Mouse (Mus musculus) stomach, postnatal 0 days (tissue): Measurements from ENCODE around the gene Pde4b. TPM values are rescaled to one million over a fixed set of nuclear protein-coding genes. Genes with fewer than 3 reads are reported as not detected.

Experiments used
- ATAC-seq: fragments of 200-750 bp; cut with Nextera tagmentation; 2 replicates; pipeline ENCODE4 v1.8.0; 2017; ENCODE audit not compliant: low FRiP score, low TSS enrichment
- DNase-seq: peaks from one replicate; pipeline ENCODE4 v3.0.0-alpha.2; 2016; ENCODE audit warnings: low spot score
- H3K27ac ChIP-seq: fragments of 300-500 bp; sonication (generic); replicated peaks from 2 replicates; pipeline ENCODE4 v1.5.1; 2014; ENCODE audit warnings: mild to moderate bottlenecking, control low read depth
- H3K27me3 ChIP-seq: fragments of 300-500 bp; sonication (generic); 2 replicates; pipeline ENCODE4 v1.6.1; 2014; ENCODE audit warnings: low read length; ENCODE audit not compliant: control insufficient read depth, insufficient read depth
- H3K36me3 ChIP-seq: fragments of 300-500 bp; sonication (generic); 2 replicates; pipeline ENCODE4 v1.6.1; 2014; ENCODE audit warnings: low read length, mixed read lengths; ENCODE audit not compliant: control insufficient read depth, insufficient read depth
- H3K4me1 ChIP-seq: fragments of 300-500 bp; sonication (generic); replicated peaks from 2 replicates; pipeline ENCODE4 v1.6.1; 2014; ENCODE audit warnings: antibody characterized with exemption; ENCODE audit not compliant: control insufficient read depth, insufficient read depth
- H3K4me2 ChIP-seq: fragments of 300-500 bp; sonication (generic); replicated peaks from 2 replicates; pipeline ENCODE4 v1.6.1; 2014; ENCODE audit warnings: low read depth, mild to moderate bottlenecking, control low read depth, moderate library complexity
- H3K4me3 ChIP-seq: fragments of 300-500 bp; sonication (generic); 2 replicates; pipeline ENCODE4 v1.5.1; 2014; ENCODE audit warnings: low read depth, low read length, control low read depth
- H3K9ac ChIP-seq: fragments of 300-500 bp; sonication (generic); 2 replicates; pipeline ENCODE4 v1.6.1; 2014; ENCODE audit warnings: mild to moderate bottlenecking, low read length, control low read depth, mixed read lengths
- H3K9me3 ChIP-seq: fragments of 300-500 bp; sonication (generic); 2 replicates; pipeline ENCODE4 v1.6.1; 2016; ENCODE audit warnings: low read length; ENCODE audit not compliant: control insufficient read depth
- CTCF ChIP-seq: IDR thresholded peaks from 2 replicates; pipeline ENCODE4 v1.5.1; 2016; ENCODE audit warnings: antibody characterized with exemption, low read depth, mild to moderate bottlenecking, moderate library complexity
- EP300 ChIP-seq: optimal IDR thresholded peaks from 2 replicates; pipeline ENCODE3; 2016; ENCODE audit warnings: antibody characterized with exemption
- WGBS: fragments of 180-500 bp; shearing (Covaris S2); extraction: QIAGEN DNeasy Blood & Tissue Kit; methylation state at CpG from one replicate; pipeline ENCODE4 v1.1.7; 2014; 5-methylcytosine and 5-hydroxymethylcytosine counted together
- polyA plus RNA-seq: library from polyadenylated mRNA; unstranded; fragments of >200 nt; fragmentation: Nextera tagmentation; extraction: Ambion mirVana; gene quantifications from 2 replicates; pipeline ENCODE4 v1.2.1, GENCODE M21; 2015

The Pde4b gene
- polyA plus RNA-seq, 1 experiment from 2014 or later: 9.1 TPM

- Histone ChIP-seq H3K4me2 (no peak overlapping the region), H3K4me3 (no peak overlapping the region), H3K27me3 (no peaks in the 10 kb centered on the region), H3K9ac (no peak overlapping the region), H3K36me3 (no peaks in the 10 kb centered on the region), H3K9me3 (no peaks in the 10 kb centered on the region), H3K4me1 (no peaks in the 10 kb centered on the region), H3K27ac (no peak overlapping the region)
- ATAC-seq: no peak
- no peak for DNase-seq
- TF ChIP-seq EP300 (no peak), CTCF (no peak)
- 75% methylated on average over 5 of the region's 5 CpGs for WGBS
Measured at GRCm38 (mm10) chr4:102197707-102198106, 110.4 kb downstream of the Pde4b start.

- no peak overlapping the region for H3K4me3 ChIP-seq
- no peaks in the 10 kb centered on the region for H3K27me3 ChIP-seq
- 70% methylated on average over 2 of the region's 2 CpGs for WGBS
- no peak overlapping the region for H3K4me2 ChIP-seq
- TF ChIP-seq CTCF (no peak), EP300 (no peak)
- no peak for DNase-seq
- H3K36me3 ChIP-seq: no peaks in the 10 kb centered on the region
- no peak overlapping the region for H3K9ac ChIP-seq
- no peaks in the 10 kb centered on the region for H3K4me1 ChIP-seq
- H3K9me3 ChIP-seq: no peaks in the 10 kb centered on the region
- no peak overlapping the region for H3K27ac ChIP-seq
- ATAC-seq: no peak
Measured at GRCm38 (mm10) chr4:102209773-102210172, 122.4 kb downstream of the Pde4b start.

- Histone ChIP-seq H3K27ac (no peak overlapping the region), H3K9ac (no peak overlapping the region), H3K4me2 (no peak overlapping the region), H3K27me3 (no peaks in the 10 kb centered on the region), H3K36me3 (no peaks in the 10 kb centered on the region), H3K4me3 (no peak overlapping the region), H3K4me1 (no peaks in the 10 kb centered on the region), H3K9me3 (no peaks in the 10 kb centered on the region)
- no peak for DNase-seq
- TF ChIP-seq EP300 (no peak), CTCF (peak; percentile 89)
- ATAC-seq: no peak
Measured at GRCm38 (mm10) chr4:102226700-102227099, 139.4 kb downstream of the Pde4b start.

GRCm38 (mm10) chr4:102228953-102229586, 141.7 kb downstream of the Pde4b start:
- DNase-seq (peak; percentile 23), ATAC-seq (no peak)
- H3K36me3 ChIP-seq: no peaks in the 10 kb centered on the region
- H3K4me2 ChIP-seq: no peak overlapping the region
- H3K4me3 ChIP-seq: no peak overlapping the region
- no peaks in the 10 kb centered on the region for H3K27me3 ChIP-seq
- no peak overlapping the region for H3K27ac ChIP-seq
- H3K9ac ChIP-seq: 0 out of 2 replicates have a peak overlapping the region, but pooled peaks have one; percentile 2
- no peaks in the 10 kb centered on the region for H3K4me1 ChIP-seq
- 42% methylated on average over 7 of the region's 7 CpGs for WGBS
- no peaks in the 10 kb centered on the region for H3K9me3 ChIP-seq
- TF ChIP-seq EP300 (no peak), CTCF (peak; percentile 70)

GRCm38 (mm10) chr4:102230898-102231297, 143.6 kb downstream of the Pde4b start:
- ATAC-seq: no peak
- 36% methylated on average over 1 of the region's 1 CpGs for WGBS
- H3K9ac ChIP-seq: no peak overlapping the region
- H3K4me2 ChIP-seq: no peak overlapping the region
- DNase-seq: no peak
- H3K4me1 ChIP-seq: no peaks in the 10 kb centered on the region
- no peaks in the 10 kb centered on the region for H3K9me3 ChIP-seq
- no peaks in the 10 kb centered on the region for H3K27me3 ChIP-seq
- no peak overlapping the region for H3K27ac ChIP-seq
- no peaks in the 10 kb centered on the region for H3K36me3 ChIP-seq
- TF ChIP-seq EP300 (no peak), CTCF (no peak)
- H3K4me3 ChIP-seq: no peak overlapping the region

GRCm38 (mm10) chr4:102233633-102234032, 146.3 kb downstream of the Pde4b start:
- H3K4me3 ChIP-seq: no peak overlapping the region
- no peaks in the 10 kb centered on the region for H3K36me3 ChIP-seq
- no peaks in the 10 kb centered on the region for H3K27me3 ChIP-seq
- 64% methylated on average over 1 of the region's 1 CpGs for WGBS
- H3K4me1 ChIP-seq: no peaks in the 10 kb centered on the region
- H3K9ac ChIP-seq: no peak overlapping the region
- H3K9me3 ChIP-seq: no peaks in the 10 kb centered on the region
- TF ChIP-seq CTCF: no peak
- no peak for TF ChIP-seq EP300
- no peak overlapping the region for H3K27ac ChIP-seq
- ATAC-seq (no peak), DNase-seq (no peak)
- H3K4me2 ChIP-seq: no peak overlapping the region
